Mouse (Mus musculus) spleen, adult 12 weeks (tissue): ENCODE measurements around the gene Dennd4c.

Experiments used
- DNase-seq: peaks from one replicate; pipeline ENCODE4 v3.0.0; 2022; ENCODE audit warnings: low spot score

The Dennd4c gene

DNA sequence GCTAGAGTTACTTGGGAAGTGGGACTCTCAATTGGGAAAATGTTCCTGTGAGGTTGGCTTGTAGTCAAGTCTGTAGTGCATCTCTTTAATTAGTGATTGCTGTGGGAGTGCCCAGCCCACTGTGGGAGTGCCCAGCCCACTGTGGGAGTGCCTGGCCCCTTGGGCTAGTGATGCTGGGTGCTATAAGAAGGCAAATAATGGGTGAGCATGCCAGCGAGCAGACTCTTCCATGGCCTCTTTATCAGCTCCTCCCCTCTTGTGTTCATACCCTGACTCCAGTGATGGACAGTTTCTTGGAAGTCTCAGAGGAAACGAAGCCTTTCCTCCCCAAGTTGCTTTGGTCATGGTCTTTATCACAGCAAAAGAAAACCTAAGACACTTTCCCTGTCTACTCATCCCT, 134.1 kb downstream of the Dennd4c start:
- DNase-seq: no peak

DNA sequence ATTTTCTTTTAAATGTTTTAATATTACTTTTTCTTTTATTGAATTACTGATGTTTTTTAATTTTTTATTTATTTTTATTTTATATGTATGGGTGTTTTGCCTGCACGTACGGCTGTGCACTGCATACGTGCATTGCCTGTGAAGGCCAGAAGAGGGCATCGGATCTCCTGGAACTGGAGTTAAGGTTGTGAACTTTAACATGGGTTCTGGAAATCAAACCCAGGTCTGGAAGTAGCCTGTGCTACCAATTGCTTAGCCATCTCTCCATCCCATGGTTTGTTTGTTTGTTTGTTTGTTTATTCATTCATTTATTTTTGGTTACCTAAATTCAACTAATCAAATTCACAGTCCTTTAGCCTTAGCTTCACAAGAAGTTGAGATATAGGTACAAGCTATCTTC, 136.6 kb downstream of the Dennd4c start:
- peak; percentile 14 for DNase-seq

DNA sequence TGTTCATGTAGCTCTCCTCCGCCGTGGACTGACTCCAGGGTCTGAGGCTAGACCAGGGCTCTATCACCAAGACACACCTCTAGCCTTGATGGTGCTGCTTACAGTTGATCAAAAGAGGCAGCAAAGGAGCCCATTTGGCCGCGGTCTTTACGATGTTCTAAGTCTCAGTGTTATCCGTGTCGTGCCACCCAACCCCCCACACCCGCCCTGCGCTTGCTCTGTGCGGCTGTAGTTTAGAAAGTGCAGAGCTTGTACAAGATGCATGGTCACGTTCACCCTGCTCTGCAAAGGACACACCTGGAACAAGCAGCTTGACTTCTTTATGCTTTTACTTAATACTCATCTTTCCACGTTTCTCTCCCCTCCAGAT, 137.4 kb downstream of the Dennd4c start:
- peak; percentile 8 for DNase-seq

DNA sequence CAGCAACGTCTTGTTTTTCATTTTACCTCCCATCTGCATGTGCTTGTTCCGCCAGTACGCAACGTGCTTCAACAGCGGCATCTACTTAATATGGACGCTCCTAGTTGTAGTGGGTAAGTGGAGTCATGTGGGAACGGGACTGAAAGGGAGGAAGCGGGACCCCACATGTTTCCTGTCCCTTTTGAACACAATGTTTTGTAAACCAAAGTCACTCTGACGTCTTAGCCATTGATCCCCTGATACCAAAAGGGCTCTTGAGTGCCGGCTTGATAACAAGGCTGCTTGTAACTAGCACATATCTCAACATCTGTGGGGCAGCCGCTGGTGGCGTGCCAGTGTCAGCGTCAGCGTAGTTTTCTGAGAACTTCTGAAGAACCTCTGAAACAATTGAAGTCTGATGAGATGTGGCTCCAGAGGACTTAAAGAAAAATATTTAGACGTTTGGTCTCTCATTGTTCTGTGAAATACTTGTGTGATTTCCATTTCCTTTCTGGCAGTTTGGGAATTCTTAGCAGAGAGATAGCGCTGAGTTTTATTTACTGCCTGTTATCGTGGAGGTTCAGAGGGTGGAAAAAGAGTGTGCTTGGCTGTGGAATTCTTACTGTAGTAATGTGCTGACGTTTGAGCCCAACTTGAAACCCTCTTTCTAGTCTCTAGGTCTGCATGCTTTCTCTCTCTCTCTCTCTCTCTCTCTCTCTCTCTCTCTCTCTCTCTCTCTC, 138.0 kb downstream of the Dennd4c start:
- peak; percentile 35 for DNase-seq

DNA sequence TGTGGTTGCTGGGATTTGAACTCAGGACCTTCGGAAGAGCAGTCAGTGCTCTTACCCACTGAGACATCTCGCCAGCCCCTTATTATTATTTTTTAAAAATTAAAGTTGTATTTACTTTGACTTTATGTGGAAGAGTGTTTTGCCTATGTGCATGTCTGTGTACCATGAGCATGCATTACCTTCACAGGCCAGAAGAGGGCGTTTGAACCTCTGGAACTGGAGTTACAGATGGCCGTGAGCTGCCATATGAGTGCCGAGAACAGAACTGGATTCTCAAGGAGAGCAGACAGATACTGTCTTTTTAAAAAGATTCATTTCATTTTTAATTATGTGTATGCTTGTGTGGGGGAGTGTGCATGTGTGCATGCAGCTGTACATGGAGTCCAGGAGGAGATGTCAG, 139.5 kb downstream of the Dennd4c start:
- DNase-seq: no peak

DNA sequence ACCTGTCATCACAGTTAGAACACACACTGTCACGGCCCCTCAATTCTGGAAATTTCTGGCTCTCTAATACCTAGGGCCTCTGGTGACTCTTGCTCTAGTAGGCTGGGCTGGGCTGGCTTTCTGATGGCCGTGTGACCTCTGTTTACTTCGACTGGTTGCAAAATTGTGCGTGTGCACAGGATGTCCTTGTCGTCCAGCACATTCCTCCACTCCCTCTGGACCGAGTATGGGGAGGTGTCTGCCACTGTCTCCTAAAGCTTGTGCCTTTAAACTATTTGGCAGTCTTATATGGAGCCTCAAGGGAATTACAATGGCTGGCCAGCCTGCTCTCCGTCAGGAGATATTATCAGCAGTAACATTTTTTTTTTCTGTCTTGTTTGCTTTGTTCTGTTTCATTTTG, 149.1 kb downstream of the Dennd4c start:
- DNase-seq: no peak

DNA sequence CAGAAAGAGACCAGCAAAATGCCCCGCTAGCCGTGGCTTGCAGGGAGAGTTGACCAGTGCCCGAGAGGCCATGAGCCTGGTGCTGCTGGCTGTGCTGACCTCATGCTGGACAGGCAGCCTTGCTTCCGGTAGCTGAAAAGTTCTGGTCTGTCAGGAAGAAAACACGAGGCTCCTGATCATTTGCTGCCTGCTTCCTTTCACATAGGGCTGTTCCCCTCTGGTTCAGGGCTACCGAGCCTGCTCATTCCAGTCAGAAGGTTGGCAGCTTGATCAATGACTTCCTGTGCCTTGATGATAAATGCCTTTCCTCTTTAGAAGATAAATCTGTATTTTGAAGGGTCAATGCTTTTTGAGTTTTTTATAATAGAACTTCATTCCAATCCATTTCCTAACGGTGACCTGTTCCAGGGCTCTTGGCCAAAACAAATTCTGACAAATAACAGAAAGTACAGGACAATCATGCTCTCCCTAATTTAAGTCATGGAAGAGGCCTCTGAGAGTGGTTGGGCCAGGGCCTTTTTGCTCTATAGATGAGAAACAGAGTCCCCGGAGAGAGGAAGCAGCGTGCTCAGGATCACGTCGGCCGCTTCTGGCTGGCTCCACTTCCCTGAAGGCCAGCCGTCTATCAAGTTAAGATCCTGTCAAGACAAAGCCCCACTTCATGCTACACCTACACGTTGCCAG, 150.6 kb downstream of the Dennd4c start:
- no peak for DNase-seq
